Mouse (Mus musculus) left cerebral cortex, postnatal 4 days (tissue): ENCODE results near the gene Dynll1. TPM values are rescaled to one million over a fixed set of nuclear protein-coding genes. Genes with fewer than 3 reads are reported as not detected.
A peak's percentile ranks its signal among the peaks of the same experiment; 100 is the strongest.

ENCODE experiments used
- DNase-seq: peaks from one replicate; pipeline ENCODE4 v3.0.0-alpha.2; 2022
- intact Hi-C: fragments of 180-260 bp; cut with DNase I; formaldehyde crosslinking; loops from one replicate; pipeline ENCODE4 v1.15.1; 2025
- total RNA-seq, 2 experiments: library from RNA; stranded (reverse); gene quantifications; 2 replicates each; pipeline ENCODE4 v1.2.3; 2021

The Dynll1 gene
- total RNA-seq, result 100 to 1,000 TPM; 678 to 766 TPM

DNA sequence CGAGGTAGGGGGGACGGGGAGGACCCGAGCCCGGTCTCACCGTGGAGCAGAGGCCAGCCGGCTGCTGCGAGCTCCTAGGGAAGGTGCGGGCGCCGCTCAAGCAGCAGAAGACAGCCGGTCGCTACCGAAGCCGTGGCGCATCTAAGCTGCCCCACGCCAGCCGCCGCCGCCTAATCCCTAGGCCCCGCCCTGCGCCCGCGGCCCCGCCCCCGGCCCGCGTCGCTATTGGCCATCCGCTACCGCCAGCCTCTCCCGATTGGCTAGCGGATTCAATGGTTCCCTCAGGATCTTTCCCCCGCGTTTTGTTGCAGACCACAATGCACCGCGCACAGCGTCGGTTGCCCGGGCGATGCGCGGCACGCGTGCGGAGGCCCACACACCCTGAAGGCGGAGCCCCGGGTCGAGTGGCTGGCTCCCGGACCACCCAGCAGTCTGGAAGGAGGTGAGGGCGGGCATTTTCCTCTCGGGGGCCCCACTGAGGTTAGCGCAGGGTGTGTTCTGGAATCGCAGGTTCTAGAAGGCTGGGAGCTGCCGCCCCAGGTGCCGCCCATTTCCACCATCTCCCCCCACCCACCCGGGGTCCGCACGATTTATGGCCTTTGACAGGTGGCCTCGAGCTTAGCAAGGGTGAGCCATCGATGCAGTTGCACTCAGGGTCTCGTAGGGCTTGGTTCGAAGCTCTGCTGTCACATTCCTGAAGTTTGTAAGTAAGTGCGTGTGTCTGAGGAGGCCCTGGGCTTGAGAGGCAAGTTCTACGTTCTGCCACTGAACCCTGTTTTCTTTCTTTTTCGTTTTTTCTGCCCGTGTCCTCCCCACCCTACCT, at the start of gene Dynll1:
Gene Dynll1, minus strand, starts transcription at position 208 of the 823 bp plus-strand sequence.
- intact Hi-C loops, result loop anchor here (2.0 kb wide), 1 partner anchor 26 kb away; the partner anchor contains the start of gene Srsf9
- DNase-seq, result peak; percentile 99

DNA sequence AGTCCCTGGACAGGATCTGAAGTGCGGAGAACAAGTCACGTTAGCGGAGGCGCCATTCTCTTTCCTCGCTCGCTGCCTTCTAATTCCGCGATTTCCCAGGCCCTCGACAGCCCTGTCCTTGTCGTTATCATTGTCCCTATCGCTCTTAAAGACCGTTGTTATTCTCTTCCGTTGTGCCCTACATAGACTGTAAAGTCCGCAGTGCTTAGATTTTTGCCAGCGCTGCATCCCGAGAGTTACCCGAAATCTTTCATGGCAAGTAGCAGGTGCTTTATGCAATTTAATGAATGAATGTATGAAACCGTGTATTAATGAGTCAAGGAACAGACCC, 48.4 kb upstream of the Dynll1 start:
- intact Hi-C loops, result no loop called here
- DNase-seq, result no peak

DNA sequence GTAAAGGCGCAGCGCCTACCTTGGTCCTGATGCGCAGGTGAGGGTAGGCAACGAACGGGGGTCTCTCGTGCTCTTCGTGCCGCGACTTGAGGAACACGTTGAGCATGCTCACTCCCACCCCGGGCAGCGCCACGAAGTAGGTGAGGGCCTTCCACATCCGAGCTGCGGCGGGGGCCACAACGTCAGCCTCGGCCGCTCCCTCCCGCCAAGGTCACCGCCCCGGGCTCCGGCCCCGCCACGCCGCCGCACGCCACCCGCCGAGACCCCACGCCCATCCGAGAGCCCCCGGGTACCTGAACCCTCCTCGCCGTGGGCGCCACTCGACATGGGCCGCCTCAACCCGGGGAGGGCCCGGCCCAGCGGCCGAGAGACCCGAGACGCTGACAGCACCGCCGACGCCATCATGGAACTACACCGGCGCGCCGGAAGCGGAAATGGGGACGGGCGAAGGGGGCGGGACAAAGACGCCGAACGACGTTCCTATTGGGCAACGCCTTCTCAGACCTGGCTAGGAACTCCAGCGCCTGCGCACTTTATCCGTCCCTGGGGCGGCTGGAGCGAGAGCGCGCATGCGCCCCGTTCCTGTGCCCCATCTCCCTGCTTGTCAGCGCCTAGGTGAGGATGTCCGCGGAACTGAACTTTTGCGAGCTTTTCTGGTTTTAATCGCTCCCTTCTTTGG, 47.9 kb upstream of the Dynll1 start, which contains the start of gene Cox6a1:
Gene Cox6a1, minus strand, starts transcription at position 436 of the 679 bp plus-strand sequence.
- intact Hi-C loops, result no loop called here

GRCm38 (mm10) chr5:115347564-115347963, 46.8 kb upstream of the Dynll1 start:
- intact Hi-C loops, result no loop called here
- peak; percentile 82 for DNase-seq

More for the DNA sequence above, 47.9 kb upstream of the Dynll1 start, which contains the start of gene Cox6a1:
- peak; percentile 99 for DNase-seq

DNA sequence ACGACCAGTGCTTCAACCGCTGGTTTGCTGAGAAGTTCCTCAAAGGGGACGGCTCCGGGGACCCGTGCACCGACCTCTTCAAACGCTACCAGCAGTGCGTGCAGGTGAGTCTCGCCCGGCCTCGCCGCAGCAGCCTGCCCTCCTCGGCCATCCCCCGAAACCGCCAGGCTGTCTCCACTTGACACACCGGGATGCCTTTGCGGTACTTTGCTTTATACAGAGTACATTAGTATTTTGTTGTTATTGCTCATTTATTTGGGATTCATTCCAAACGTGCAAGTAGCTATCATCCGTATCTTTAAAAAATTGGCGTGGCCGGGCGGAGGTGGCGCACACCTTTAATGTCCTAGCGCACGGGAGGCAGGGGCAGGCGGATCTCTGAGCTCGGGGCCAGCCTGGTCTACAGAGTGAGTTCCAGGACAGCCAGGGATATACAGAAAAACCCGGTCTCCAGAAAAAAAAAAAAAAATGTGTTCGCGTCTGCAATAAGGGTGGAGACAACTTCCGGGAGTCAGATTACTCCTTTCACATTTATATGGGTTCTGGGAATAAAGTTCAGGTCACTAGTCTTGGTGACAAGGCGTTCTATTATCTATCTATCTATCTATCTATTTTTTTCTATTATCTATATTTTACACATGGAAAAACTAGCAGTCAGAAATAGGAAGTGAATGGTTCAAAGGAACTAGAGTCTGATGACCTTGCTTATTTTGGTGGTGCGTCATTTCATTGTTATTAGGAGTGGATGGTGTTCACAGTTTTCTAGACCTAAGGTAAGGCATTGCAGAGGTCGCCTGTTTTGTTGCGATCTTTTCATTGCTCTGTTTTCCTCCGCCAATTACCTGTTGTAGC, 40.7 kb upstream of the Dynll1 start:
- intact Hi-C loops, result no loop called here
- no peak for DNase-seq

DNA sequence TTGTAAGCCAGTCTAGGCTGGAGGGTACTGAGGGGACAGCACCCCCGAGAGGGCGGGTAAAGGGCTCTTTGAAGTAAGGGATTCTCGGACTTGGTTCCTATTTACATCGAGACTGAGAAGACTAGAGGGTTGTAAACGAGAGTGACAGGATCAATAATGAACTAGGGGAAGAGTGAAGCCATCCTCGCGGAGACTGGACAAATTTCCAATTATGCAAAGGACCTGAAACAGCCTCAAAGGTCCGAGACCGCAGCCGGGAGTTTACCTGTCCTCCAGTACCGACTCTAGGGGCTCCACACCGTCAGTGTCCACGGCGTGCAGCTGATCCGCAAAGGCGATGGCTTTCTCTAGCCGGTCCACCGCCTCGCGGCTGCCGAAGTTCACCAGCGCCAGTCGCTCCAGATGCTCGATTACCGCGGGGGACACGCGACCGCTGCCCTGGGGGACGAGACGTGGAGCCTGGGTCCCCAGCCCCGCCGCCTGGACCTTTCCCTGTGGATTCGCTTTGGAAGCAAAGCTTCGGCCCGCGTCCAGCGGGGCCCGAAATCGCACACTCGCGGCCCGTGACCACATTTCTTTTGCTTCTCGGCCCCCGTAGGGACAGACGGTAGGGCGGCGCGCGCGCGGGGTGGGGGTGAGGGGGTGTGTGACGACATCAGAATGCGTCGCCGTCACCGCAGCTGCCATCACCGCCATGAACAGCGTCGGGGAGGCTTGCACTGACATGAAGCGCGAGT, 39.9 kb upstream of the Dynll1 start, which contains the start of the genes Gatc and Triap1:
Gene Gatc, minus strand, starts transcription at position 602 of the 737 bp plus-strand sequence.
Gene Triap1, plus strand, starts transcription at position 649 of the 737 bp plus-strand sequence.
- intact Hi-C loops, result no loop called here
- peak; percentile 92 for DNase-seq

- intact Hi-C loops, result no loop called here
- no peak for DNase-seq
Measured at GRCm38 (mm10) chr5:115340007-115340406, 39.2 kb upstream of the Dynll1 start.

DNA sequence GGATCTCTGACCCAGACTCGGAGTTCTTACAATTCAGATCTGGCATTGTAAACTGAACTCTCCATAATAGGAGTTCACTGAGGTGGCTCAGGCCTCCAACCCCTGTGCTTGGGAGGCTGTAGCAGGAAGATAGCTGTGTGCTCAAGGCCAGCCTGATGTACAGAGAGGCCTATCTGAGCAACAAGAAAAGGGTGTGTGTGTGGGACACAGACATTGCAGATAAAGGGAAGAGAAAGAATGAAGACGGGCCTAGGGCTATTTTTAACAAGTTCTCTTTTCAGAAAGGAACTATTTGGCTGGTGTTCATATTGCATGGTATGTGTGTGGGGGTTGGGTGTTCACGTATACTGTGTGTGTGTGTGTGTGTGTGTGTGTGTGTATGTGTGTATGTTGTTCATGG, 32.8 kb upstream of the Dynll1 start:
- DNase-seq, result no peak
- intact Hi-C loops, result no loop called here

DNA sequence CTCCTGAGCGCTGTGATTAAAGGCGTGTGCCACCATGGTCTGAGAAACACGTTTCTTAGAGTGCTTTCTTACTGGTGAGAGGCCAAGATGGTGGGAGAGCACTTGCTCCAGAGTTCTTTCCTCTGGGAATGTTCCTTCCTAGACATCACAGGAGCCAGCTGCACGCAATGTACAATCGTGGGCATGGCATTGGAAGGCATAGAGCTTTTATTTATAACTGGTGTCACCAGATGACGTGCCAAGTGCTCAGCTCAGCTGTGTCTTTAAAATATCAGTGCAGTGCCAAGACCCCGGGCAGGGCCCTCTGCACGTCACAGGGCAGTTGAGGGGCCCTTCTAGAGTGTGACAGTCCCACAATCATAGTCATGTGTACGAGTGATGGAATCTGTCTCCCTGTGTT, 30.2 kb upstream of the Dynll1 start:
- DNase-seq, result no peak
- intact Hi-C loops, result no loop called here

- DNase-seq, result peak; percentile 39
- intact Hi-C loops, result loop anchor here (2.0 kb wide), 1 partner anchor 27 kb away; the partner anchor contains the start of gene Dynll1
Measured at GRCm38 (mm10) chr5:115327610-115328548, 27.1 kb upstream of the Dynll1 start.

- DNase-seq, result peak; percentile 97
- intact Hi-C loops, result loop anchor here (2.0 kb wide), 1 partner anchor 26 kb away; the partner anchor contains the start of gene Dynll1
Measured at GRCm38 (mm10) chr5:115326875-115327609, 26.2 kb upstream of the Dynll1 start, which contains the start of gene Srsf9. Gene Srsf9, plus strand, starts transcription at chr5:115327177.

- DNase-seq, result no peak
- intact Hi-C loops, result loop anchor here (2.0 kb wide), 1 partner anchor 26 kb away; the partner anchor contains the start of gene Dynll1
Measured at GRCm38 (mm10) chr5:115326256-115326831, 25.5 kb upstream of the Dynll1 start.

- intact Hi-C loops, result no loop called here
- peak; percentile 69 for DNase-seq
Measured at GRCm38 (mm10) chr5:115319004-115319940, 18.5 kb upstream of the Dynll1 start.

GRCm38 (mm10) chr5:115317645-115318328, 17.0 kb upstream of the Dynll1 start:
- intact Hi-C loops, result no loop called here
- DNase-seq, result peak; percentile 47

- intact Hi-C loops, result no loop called here
- DNase-seq, result no peak
Measured at GRCm38 (mm10) chr5:115316968-115317644, 16.3 kb upstream of the Dynll1 start.

- intact Hi-C loops, result no loop called here
Measured at GRCm38 (mm10) chr5:115313668-115313943, 12.8 kb upstream of the Dynll1 start.

More at GRCm38 (mm10) chr5:115313668-115313943, 12.8 kb upstream of the Dynll1 start:
- DNase-seq, result no peak
